Mouse (Mus musculus): ENCODE results near the gene Efhc1.
A peak's percentile ranks its signal among the peaks of the same experiment; 100 is the strongest.

The Efhc1 gene

GRCm38 (mm10) chr1:20954876-20955275 is 3.5 kb downstream of the Efhc1 start:
- no peak for DNase-seq

DNA sequence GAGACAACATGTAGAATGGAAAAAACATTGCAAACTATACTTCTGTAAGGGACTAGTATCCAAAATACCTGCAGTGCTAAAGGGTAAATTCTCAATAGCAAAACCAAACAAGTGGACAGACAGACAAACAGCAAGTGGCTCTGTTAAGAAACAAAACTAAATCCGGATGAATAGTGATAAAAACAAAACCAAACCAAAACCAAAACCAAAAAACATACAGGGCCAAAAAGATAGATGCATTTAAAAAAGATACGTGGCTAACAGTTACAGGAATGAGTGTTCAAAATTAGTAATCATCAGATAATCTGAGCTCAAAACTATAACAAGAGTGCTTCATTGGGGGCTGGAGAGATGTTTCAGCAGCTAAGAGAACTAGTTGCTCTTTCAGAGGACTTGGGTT is 18.2 kb downstream of the Efhc1 start:
- DNase-seq: no peak

- no peak for DNase-seq
Observed at GRCm38 (mm10) chr1:20973389-20973788, 22.0 kb downstream of the Efhc1 start.

DNA sequence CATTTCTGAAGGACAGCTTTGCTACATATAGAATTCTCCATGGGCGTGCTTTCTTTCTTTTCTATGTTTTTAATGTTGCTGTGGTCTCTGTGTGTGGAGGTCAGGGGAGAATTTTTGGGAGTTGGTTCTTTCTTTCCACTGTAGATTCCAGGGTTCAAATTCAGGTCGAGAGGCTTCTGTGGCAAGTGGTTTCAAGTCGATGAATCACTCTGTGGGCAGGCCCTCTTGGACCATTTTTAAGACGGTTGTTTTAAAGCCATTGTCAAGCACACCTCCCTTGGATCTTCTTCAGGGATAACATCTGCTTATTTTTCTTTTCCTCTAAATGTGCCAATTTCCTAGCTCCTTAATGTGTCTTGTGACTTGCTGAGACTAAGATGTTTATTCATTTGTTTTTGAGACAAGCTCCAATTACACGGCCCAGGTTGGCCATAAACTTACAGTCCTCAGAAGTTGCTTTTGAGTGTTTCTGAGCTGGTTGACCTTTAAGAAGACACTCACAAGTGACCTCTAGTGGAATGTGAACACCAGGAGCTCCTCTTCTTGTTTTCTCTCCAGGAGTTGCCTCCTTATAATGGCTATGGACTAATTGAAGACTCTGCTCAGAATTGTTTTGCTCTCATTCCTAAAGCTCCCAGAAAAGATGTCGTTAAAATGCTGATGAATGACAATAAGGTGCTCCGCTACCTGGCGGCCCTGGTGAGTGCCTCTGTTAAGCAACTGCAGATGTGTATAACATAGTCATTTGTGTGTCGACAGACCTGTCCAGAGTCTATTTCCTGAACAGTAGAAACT is 23.1 kb downstream of the Efhc1 start:
- no peak for DNase-seq

GRCm38 (mm10) chr1:20980553-20980952 is 29.1 kb downstream of the Efhc1 start:
- no peak for DNase-seq

DNA sequence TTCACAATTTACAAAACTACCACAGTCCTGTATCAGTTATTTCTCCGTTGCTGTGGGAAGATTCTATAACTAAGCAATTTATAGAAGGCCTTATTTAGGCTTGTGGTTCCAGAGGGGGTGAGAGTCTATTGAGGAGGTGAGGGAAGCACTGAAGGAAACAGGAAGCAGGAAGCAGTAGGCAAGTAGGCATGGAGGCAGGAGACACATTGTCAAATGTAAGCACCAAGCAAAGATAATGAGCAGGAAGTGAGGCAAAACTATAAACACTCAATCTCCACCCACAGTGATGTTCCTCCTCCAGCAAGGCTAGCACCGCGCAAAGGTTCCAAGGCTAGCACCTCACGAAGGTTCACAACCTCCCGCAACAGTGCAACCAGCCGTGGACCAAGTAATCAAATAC is 30.3 kb downstream of the Efhc1 start:
- no peak for DNase-seq

- DNase-seq: no peak
Observed at GRCm38 (mm10) chr1:20984103-20984502, 32.7 kb downstream of the Efhc1 start.

GRCm38 (mm10) chr1:20984582-20984981 is 33.2 kb downstream of the Efhc1 start:
- DNase-seq: no peak

DNA sequence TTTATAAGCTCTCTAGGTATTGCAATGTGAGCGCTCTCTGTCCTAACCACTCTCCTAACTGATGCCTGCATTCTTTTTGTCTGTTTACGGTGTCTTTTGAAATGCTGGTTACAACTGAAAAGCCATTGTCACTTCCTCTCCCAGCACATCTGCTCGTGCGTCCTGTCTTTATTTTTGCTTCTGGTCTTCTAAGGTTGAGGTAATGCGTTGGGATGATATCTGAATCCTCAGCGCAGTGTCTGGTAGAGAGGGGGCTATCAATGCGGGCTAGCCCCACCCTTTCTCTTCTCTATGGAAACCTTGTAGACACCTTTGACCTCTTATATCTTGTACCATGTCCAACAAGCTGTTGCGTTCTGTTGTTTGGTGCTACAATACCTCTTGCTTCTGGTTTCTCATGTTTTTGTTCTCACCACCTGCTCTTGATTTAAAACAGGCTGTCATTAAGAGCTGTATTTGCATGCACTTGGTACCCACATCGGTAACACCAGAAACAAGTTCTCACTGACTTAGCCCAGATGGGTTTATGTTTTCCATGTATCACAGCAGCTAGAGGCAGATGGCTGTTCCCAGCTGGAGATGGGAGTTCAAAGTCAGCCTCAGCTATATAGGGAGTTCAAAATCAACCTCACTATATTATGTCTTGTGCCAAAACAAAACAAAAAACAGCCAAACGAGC is 35.1 kb downstream of the Efhc1 start:
- no peak for DNase-seq

DNA sequence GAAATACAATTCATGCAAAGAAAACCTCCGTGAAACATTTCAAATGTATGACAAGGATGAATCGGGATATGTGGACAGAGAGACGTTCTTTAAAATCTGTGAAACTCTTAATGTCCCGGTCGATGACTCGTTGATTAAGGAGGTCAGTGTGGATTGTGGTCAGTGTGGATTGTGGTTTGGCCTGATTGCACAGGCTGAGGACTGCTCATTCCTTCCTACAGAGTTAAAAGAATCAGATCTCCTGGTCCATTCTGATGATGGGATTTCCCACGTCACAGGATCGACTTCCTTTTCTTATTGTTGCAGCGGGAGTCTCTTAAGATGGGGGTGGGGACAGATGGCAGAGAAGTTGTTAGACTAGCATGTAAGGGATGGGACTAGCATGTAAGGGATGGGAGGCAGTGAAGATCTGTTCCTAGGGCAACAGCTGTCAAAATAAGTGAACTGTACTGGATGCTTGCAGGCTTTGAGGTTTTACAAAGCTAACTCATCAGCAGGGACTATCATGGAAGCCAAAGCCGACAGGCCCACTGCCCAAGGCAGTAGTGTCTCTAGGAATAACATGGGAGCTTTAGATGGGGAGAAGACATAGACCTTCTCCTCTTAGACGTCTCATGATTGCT is 38.1 kb downstream of the Efhc1 start:
- DNase-seq: no peak

- DNase-seq: no peak
Observed at GRCm38 (mm10) chr1:20993690-20994089, 42.3 kb downstream of the Efhc1 start.

DNA sequence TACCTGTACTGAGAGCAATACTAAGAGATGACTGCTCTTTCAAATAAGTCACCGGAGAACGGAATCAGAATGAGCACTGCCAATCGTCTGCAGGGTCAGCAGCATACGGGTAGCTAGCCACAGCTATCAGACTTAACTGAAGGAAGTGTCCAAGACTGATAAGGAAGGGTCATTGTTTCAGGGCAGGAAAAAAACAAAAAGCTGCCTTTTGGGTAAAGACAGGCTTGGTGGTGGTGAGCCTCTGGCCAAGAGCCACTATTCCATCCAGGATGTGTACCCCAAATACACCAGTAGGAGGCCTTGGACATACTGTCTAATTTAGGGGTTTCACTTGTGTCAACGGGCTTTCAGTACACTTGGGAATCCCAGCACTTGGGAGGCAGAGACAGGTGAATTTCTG is 42.9 kb downstream of the Efhc1 start:
- DNase-seq: no peak

GRCm38 (mm10) chr1:20995331-20995986 is 44.0 kb downstream of the Efhc1 start:
- peak; percentile 55 for DNase-seq

DNA sequence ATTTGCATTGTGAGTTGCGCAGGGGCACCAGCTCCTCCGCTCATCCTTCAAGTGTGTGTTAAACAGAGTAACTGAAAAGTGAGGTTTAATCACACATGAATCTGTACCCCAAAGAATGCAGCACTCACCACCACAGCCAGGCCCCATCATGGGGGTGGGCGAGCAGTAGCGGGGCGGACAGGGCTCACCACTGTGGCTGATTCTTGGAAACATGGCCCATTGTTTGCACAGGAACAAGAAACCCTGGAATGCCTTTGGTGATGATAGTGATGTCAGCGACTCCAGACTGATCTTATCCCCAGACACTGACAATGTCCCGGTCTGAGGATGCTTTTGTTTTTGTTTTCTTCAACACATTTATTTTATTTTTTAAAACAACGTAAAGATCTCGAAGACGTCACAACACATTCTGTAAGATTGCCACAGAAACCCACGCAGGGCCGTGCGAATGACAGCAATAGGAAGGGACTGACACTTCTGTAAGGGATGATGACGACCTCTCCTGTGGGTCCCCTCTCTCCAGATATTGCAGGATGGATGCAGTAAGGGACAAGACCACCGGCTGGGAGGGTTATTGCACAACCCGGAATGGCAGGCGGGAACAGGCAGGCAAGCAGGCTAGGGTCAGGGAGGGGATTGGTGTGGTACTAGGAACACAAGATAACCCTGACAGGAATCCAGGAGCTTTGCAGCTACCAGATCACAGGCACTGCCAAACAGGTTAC is 45.3 kb downstream of the Efhc1 start:
- no peak for DNase-seq

- DNase-seq: no peak
Observed at GRCm38 (mm10) chr1:20997328-20997689, 45.9 kb downstream of the Efhc1 start.

GRCm38 (mm10) chr1:20997881-20998389 is 46.5 kb downstream of the Efhc1 start:
- no peak for DNase-seq

DNA sequence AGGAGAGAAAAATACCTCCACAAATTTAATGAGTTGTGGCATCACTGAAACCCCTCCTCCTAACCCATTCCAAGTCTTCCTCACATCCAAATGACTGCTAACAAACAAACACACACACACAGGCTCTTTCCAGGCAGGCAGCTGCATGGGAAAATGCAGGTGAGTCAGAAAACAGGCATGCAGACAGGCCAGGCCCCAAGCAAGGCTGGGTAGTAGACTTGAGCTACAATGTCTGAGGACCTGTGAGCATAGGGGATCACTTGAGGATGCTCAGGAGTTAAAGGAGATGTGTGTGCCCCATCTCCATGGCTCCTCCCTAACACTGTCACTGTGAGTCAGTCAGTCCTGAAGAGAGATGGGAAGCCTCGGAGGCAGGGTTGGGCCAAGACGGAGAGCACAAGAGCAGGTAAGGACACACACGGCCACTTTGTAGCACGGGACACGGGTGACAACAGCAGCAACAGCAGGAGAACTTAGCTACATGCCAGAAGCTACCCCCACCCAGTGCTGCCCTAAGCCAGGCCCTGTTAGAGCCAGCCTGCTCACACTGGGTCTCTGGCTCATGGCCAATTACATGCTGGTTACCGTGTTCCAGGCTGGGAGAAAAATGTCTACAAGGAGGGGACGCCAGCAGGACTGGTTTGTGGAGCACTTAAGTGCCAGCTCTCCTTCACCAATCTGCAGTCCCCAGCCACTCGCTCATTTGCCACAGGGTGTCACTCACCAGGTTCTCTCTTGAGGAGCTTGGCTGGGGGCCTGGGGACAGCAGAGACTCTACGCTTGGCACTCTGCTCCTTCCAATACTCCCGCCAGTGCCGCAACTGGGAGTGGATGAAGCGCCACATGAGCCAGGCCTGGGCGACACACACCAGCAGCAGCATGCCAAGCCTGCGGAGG is 51.1 kb downstream of the Efhc1 start:
- peak; percentile 61 for DNase-seq

- DNase-seq: no peak
Observed at GRCm38 (mm10) chr1:21004596-21004995, 53.2 kb downstream of the Efhc1 start.

- DNase-seq: no peak
Observed at GRCm38 (mm10) chr1:21006775-21007174, 55.3 kb downstream of the Efhc1 start.

DNA sequence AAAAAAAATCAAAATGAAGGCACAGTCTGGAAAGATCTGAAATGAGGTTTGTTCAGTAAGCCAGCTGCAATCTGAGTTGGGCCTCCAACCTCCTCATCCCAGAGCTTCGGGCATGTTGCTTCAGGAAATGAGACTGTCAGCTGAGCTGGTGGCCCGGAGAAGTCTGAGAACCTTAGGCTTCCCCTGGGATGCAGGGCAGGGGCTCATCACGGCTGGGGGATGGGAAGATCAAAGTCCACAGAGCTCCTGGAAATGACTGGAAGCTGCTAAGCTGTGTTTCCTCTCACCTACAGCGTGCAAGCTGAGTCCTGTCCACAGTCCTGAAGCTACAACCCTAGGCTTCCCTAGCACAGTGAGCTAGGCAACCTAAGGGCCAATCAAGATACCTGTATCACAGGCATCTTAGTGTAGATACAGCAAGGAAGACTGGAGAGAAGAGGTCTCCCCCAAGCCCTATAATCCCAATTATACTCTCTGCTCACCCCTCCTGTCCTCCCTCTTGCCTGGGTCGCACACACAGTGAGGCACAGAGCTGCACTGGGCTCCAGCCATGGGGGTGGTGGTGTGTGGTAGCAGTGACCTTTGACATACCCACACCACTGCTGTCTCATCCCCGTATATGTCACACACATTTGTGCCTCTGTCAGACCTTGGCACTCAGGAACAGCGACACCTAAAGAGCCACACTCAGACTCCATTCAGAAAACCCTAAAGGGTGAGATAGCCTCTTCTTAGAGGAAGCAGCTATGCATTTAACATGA is 56.7 kb downstream of the Efhc1 start:
- no peak for DNase-seq

DNA sequence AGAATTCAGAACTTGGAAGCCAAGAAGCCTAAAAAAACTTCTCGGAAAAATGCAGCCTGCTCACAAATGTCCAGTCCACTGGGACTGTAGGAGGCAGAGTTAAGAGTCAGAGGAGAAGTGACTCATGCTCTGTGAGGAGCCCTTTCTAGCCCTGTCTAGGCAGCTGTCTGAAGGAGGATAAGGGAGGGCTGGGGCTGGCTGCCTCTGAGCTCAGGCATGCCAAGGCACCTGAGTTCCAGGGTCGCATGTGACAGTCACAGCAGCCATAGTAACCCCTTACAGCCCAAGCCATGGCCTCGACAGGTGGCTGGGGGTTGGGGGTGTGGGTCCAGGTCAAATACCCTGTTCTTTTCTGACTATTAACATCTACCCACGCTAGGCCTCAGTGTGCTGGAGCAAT is 57.5 kb downstream of the Efhc1 start:
- no peak for DNase-seq

Data from cerebellum, adult 9-10 months (tissue).